ENCODE assay signal across 8 mouse cellular contexts in the genomic region with DNA sequence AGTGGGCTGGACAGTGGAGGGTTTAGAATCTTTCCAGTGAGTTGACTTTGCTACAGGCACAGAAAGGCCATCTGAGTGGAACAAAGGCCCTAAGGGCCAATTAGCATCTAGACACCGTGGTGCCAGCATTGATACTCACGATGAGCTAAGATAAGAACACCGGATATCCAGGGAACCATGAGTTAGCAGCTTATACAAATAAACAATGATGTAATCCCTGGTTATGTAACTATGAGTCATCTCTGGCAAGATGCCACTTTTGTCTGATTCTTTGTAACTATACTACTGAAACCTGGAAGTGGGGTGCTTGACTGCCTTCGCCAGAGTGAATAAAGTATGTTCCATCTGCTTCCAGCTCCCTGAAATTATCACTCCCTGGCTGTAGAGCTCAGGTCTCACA.
DNase-seq lines count a peak whose midpoint lies in the region; ATAC-seq and TF ChIP-seq lines count a peak whose summit lies in the region.

No protein-coding gene starts in this region.

- H3K27me3 ChIP-seq in C2C12 (ENCODE audit: control insufficient read depth, insufficient read depth, insufficient read length): no peaks in the 10 kb centered on the region
- no peaks in the 10 kb centered on the region for H3K27me3 ChIP-seq in heart, embryonic 16.5 days (ENCODE audit: control insufficient read depth, insufficient read depth, low read length)
- no peaks in the 10 kb centered on the region for H3K27me3 ChIP-seq in limb, embryonic 14.5 days (ENCODE audit: control insufficient read depth, insufficient read depth, low read length)

- H3K27ac ChIP-seq in heart, embryonic 16.5 days (ENCODE audit: low read length): peak overlapping the region; percentile 67
- no peak overlapping the region for H3K27ac ChIP-seq in limb, embryonic 14.5 days (replicated peaks; ENCODE audit: low read depth, low read length)

- H3K79me3 ChIP-seq in C2C12 (ENCODE audit: low read depth): no peaks in the 10 kb centered on the region

- H3K4me3 ChIP-seq in C2C12 (ENCODE audit: insufficient read depth, poor library complexity, severe bottlenecking): no peak overlapping the region
- H3K4me3 ChIP-seq in heart, embryonic 16.5 days (ENCODE audit: low read length): no peak overlapping the region
- H3K4me3 ChIP-seq in limb, embryonic 14.5 days (replicated peaks; ENCODE audit: low read length): no peak overlapping the region

- TF ChIP-seq POLR2A in limb, embryonic 14.5 days (IDR thresholded peaks at IDR 0.05; ENCODE audit: borderline replicate concordance, extremely low read depth, insufficient read depth, insufficient read length): no peak

- ATAC-seq in heart, embryonic 16.5 days (replicated peaks; ENCODE audit: extremely low read depth, insufficient read depth, low FRiP score): peak; percentile 81
- ATAC-seq in limb, embryonic 14.5 days (ENCODE audit: low FRiP score, low read depth): peak; percentile 74

- peak; percentile 68 for DNase-seq in gastrocnemius, adult 18-20 months (ENCODE audit: low spot score)
- no peak for DNase-seq in gastrocnemius, postnatal 14 days
- DNase-seq in c-Kit-positive CD71-positive TER-119-negative erythroid progenitor cells, embryonic 14.5 days (ENCODE audit: low read depth): peak; percentile 11
- DNase-seq in limb, embryonic 14.5 days (ENCODE audit: low spot score): peak; percentile 92
- no peak for DNase-seq in spleen, postnatal 14 days (ENCODE audit: low spot score in 2 of 2)
- no peak for DNase-seq in right cerebral cortex, postnatal 25 days

- no peaks in the 10 kb centered on the region for H3K4me1 ChIP-seq in heart, embryonic 16.5 days (ENCODE audit: control insufficient read depth, insufficient read depth, low read length)
- no peaks in the 10 kb centered on the region for H3K4me1 ChIP-seq in limb, embryonic 14.5 days (ENCODE audit: control insufficient read depth, insufficient read depth, low read length)

- WGBS in heart, embryonic 16.5 days: 28% methylated on average over 4 of the region's 4 CpGs
- 58% methylated on average over 4 of the region's 4 CpGs for WGBS in limb, embryonic 14.5 days

- H3K9ac ChIP-seq in heart, embryonic 16.5 days (ENCODE audit: low read length): no peak overlapping the region
- H3K9ac ChIP-seq in limb, embryonic 14.5 days (ENCODE audit: low read depth, low read length, severe bottlenecking): no peak overlapping the region

- H3ac ChIP-seq in C2C12 (ENCODE audit: control insufficient read depth, insufficient read length, low read depth): no peak overlapping the region

- H3K4me2 ChIP-seq in heart, embryonic 16.5 days (ENCODE audit: low read depth, low read length): no peak overlapping the region
- no peak overlapping the region for H3K4me2 ChIP-seq in limb, embryonic 14.5 days (replicated peaks; ENCODE audit: low read depth, low read length, severe bottlenecking)

- no peaks in the 10 kb centered on the region for H3K9me3 ChIP-seq in heart, embryonic 16.5 days (replicated peaks; ENCODE audit: control insufficient read depth, low read length)
- no peaks in the 10 kb centered on the region for H3K9me3 ChIP-seq in limb, embryonic 14.5 days (ENCODE audit: control insufficient read depth, low read length)

- no peaks in the 10 kb centered on the region for H3K79me2 ChIP-seq in C2C12 (ENCODE audit: control insufficient read depth, insufficient read depth)

- TF ChIP-seq CTCF in C2C12 (IDR thresholded peaks at IDR 0.05; ENCODE audit: control insufficient read depth, insufficient read depth, insufficient read length): no peak

- H3K36me3 ChIP-seq in C2C12 (ENCODE audit: control insufficient read depth, insufficient read depth): no peaks in the 10 kb centered on the region
- H3K36me3 ChIP-seq in heart, embryonic 16.5 days (ENCODE audit: control insufficient read depth, insufficient read depth): no peaks in the 10 kb centered on the region
- H3K36me3 ChIP-seq in limb, embryonic 14.5 days (ENCODE audit: control insufficient read depth, insufficient read depth, low read length): no peaks in the 10 kb centered on the region

- intact Hi-C loops in gastrocnemius, postnatal 14 days (cut with DNase I; ENCODE audit: low total_unique reads): no loop called here

TF ChIP-seq in C2C12, 6 proteins besides CTCF, POLR2A, EP300 and RAD21:
- TF ChIP-seq MYOG (IDR thresholded peaks at IDR 0.05; ENCODE audit: control insufficient read depth, extremely low read depth, insufficient read length) (no peak), CEBPB (IDR thresholded peaks at IDR 0.05; ENCODE audit: low read depth) (peak; percentile 43)

Comparison
In these comparisons a context has a peak if more than half of its experiments do, and no peak if none do; other contexts are left out.
1. DNase-seq: peak in gastrocnemius, adult 18-20 months (single experiment), c-Kit-positive CD71-positive TER-119-negative erythroid progenitor cells, embryonic 14.5 days (single experiment) and limb, embryonic 14.5 days (single experiment); none in gastrocnemius, postnatal 14 days (single experiment), spleen, postnatal 14 days (0 of 2) and right cerebral cortex, postnatal 25 days (single experiment).